Mouse (Mus musculus) c-Kit-positive CD71-positive TER-119-negative erythroid progenitor cells, embryonic 14.5 days (primary cell): ENCODE data around the gene Vamp9.

Experiments used
- DNase-seq: peaks from one replicate; pipeline ENCODE4 v3.0.0-alpha.2; 2013; ENCODE audit warnings: low read depth

The Vamp9 gene

GRCm38 (mm10) chr5:99906181-99906956 is at the start of gene Vamp9:
TSS of gene Vamp9 (plus strand) at chr5:99906254.
- peak; percentile 47 for DNase-seq

GRCm38 (mm10) chr5:99857106-99857637 is 48.9 kb upstream of the Vamp9 start:
- no peak for DNase-seq

- no peak for DNase-seq
Measured at GRCm38 (mm10) chr5:99859637-99860433, 46.2 kb upstream of the Vamp9 start.

GRCm38 (mm10) chr5:99861816-99862215 is 44.2 kb upstream of the Vamp9 start:
- DNase-seq: no peak

- no peak for DNase-seq
Measured at GRCm38 (mm10) chr5:99863656-99864380, 42.2 kb upstream of the Vamp9 start.

- DNase-seq: no peak
Measured at GRCm38 (mm10) chr5:99865779-99866178, 40.3 kb upstream of the Vamp9 start.

- DNase-seq: no peak
Measured at GRCm38 (mm10) chr5:99868286-99868685, 37.8 kb upstream of the Vamp9 start.

- no peak for DNase-seq
Measured at GRCm38 (mm10) chr5:99868923-99869322, 37.1 kb upstream of the Vamp9 start.

- DNase-seq: no peak
Measured at GRCm38 (mm10) chr5:99877565-99877964, 28.5 kb upstream of the Vamp9 start.

- no peak for DNase-seq
Measured at GRCm38 (mm10) chr5:99882441-99882840, 23.6 kb upstream of the Vamp9 start.

GRCm38 (mm10) chr5:99884035-99884434 is 22.0 kb upstream of the Vamp9 start:
- no peak for DNase-seq

- no peak for DNase-seq
Measured at GRCm38 (mm10) chr5:99887133-99887532, 18.9 kb upstream of the Vamp9 start.

- DNase-seq: no peak
Measured at GRCm38 (mm10) chr5:99891516-99892441, 14.3 kb upstream of the Vamp9 start.

GRCm38 (mm10) chr5:99900041-99900440 is 6.0 kb upstream of the Vamp9 start:
- no peak for DNase-seq

- no peak for DNase-seq
Measured at GRCm38 (mm10) chr5:99905731-99906130, 323 bp upstream of the Vamp9 start.

- no peak for DNase-seq
Measured at GRCm38 (mm10) chr5:99915494-99915893, 9.4 kb downstream of the Vamp9 start.

GRCm38 (mm10) chr5:99922033-99922432 is 16.0 kb downstream of the Vamp9 start:
- no peak for DNase-seq

- peak; percentile 44 for DNase-seq
Measured at GRCm38 (mm10) chr5:99927951-99928350, 21.9 kb downstream of the Vamp9 start.

GRCm38 (mm10) chr5:99931910-99932309 is 25.9 kb downstream of the Vamp9 start:
- DNase-seq: no peak

- no peak for DNase-seq
Measured at GRCm38 (mm10) chr5:99939440-99939839, 33.4 kb downstream of the Vamp9 start.

- no peak for DNase-seq
Measured at GRCm38 (mm10) chr5:99941273-99941672, 35.2 kb downstream of the Vamp9 start.
